Comparison of ENCODE assay signal across 36 mouse cellular contexts in genomic region chr14:54509774-54510173, GRCm38 (mm10). TPM values are rescaled to one million over a fixed set of nuclear protein-coding genes. Genes with fewer than 3 reads are reported as not detected.
"Had no signal": no experiment of that assay in that cellular context is flagged by ENCODE, and none has a peak within 500 bp of the region (broad histone marks: within the 10 kb centered on the region; RNA-seq: fewer than 3 reads in every experiment).

No protein-coding gene starts in this region.

- DNase-seq: left cerebral cortex, postnatal 4 days; liver; liver, embryonic 13.5 days; liver, postnatal 0 days; lung, adult 18-20 months; lung, adult 2 months; lung, embryonic 14.5 days; lung, postnatal 10 days; lung, postnatal 14 days; lung, postnatal 36 days; lung, postnatal 4 days; midbrain, embryonic 14.5 days had no signal

- H3K27me3 ChIP-seq: limb, embryonic 12.5 days; limb, embryonic 13.5 days; limb, embryonic 15.5 days; liver, embryonic 12.5 days; liver, embryonic 13.5 days; liver, embryonic 15.5 days; lung, embryonic 15.5 days; megakaryocyte, embryonic 14.5 days; midbrain, embryonic 12.5 days; midbrain, embryonic 13.5 days; midbrain, embryonic 15.5 days; neural tube, embryonic 12.5 days; neural tube, embryonic 13.5 days had no signal

- H3K4me3 ChIP-seq: limb, embryonic 10.5 days; limb, embryonic 12.5 days; limb, embryonic 13.5 days; limb, embryonic 15.5 days; liver, embryonic 12.5 days; liver, embryonic 13.5 days; liver, embryonic 15.5 days; lung, embryonic 15.5 days; megakaryocyte, embryonic 14.5 days; midbrain, embryonic 10.5 days; midbrain, embryonic 12.5 days; midbrain, embryonic 13.5 days; midbrain, embryonic 15.5 days; myocyte; neural tube, embryonic 12.5 days; neural tube, embryonic 13.5 days had no signal

- H3K4me1 ChIP-seq: limb, embryonic 10.5 days; limb, embryonic 12.5 days; limb, embryonic 13.5 days; limb, embryonic 15.5 days; liver, embryonic 12.5 days; liver, embryonic 13.5 days; liver, embryonic 15.5 days; lung, embryonic 15.5 days; midbrain, embryonic 10.5 days; midbrain, embryonic 12.5 days; midbrain, embryonic 13.5 days; midbrain, embryonic 15.5 days; neural tube, embryonic 12.5 days; neural tube, embryonic 13.5 days had no signal

- H3K9me3 ChIP-seq: limb, embryonic 15.5 days; liver, embryonic 13.5 days; liver, embryonic 15.5 days; lung, embryonic 15.5 days; midbrain, embryonic 12.5 days; midbrain, embryonic 15.5 days; neural tube, embryonic 13.5 days had no signal

- ATAC-seq: liver, embryonic 12.5 days; liver, postnatal 0 days; lung, postnatal 0 days; midbrain, embryonic 13.5 days; midbrain, embryonic 15.5 days; midbrain, embryonic 16.5 days had no signal

- H3K9ac ChIP-seq: limb, embryonic 12.5 days; limb, embryonic 13.5 days; limb, embryonic 15.5 days; liver, embryonic 12.5 days; liver, embryonic 13.5 days; liver, embryonic 14.5 days; liver, embryonic 15.5 days; liver, postnatal 0 days; lung, embryonic 14.5 days; lung, embryonic 15.5 days; midbrain, embryonic 12.5 days; midbrain, embryonic 13.5 days; midbrain, embryonic 15.5 days; neural tube, embryonic 12.5 days; neural tube, embryonic 13.5 days had no signal

- H3K4me2 ChIP-seq: limb, embryonic 12.5 days; limb, embryonic 13.5 days; limb, embryonic 15.5 days; liver, embryonic 11.5 days; liver, embryonic 12.5 days; liver, embryonic 13.5 days; liver, embryonic 15.5 days; lung, embryonic 14.5 days; lung, embryonic 15.5 days; midbrain, embryonic 11.5 days; midbrain, embryonic 12.5 days; midbrain, embryonic 13.5 days; midbrain, embryonic 15.5 days; neural tube, embryonic 12.5 days; neural tube, embryonic 13.5 days had no signal

- H3K27ac ChIP-seq: limb, embryonic 10.5 days; limb, embryonic 12.5 days; limb, embryonic 13.5 days; limb, embryonic 15.5 days; liver, embryonic 12.5 days; liver, embryonic 13.5 days; liver, embryonic 14.5 days; liver, embryonic 15.5 days; lung, embryonic 15.5 days; macrophage; midbrain, embryonic 10.5 days; midbrain, embryonic 12.5 days; midbrain, embryonic 13.5 days; midbrain, embryonic 15.5 days; neural tube, embryonic 12.5 days; neural tube, embryonic 13.5 days had no signal

RNA-seq across cellular contexts. Expression of gene Rem2, which starts 33.9 kb away (rescaled TPM):
- total RNA-seq: liver, adult 2 months; megakaryocyte, adult 5-6 weeks; monocyte, adult 5-6 weeks had no signal
- polyA plus RNA-seq: macrophage had no signal
